Mouse (Mus musculus) lung, postnatal 36 days (tissue): ENCODE data around the gene Mrps23.

ENCODE experiments used
- DNase-seq: peaks from one replicate; pipeline ENCODE4 v3.0.0; 2022; ENCODE audit warnings: mixed read lengths

The Mrps23 gene

DNA sequence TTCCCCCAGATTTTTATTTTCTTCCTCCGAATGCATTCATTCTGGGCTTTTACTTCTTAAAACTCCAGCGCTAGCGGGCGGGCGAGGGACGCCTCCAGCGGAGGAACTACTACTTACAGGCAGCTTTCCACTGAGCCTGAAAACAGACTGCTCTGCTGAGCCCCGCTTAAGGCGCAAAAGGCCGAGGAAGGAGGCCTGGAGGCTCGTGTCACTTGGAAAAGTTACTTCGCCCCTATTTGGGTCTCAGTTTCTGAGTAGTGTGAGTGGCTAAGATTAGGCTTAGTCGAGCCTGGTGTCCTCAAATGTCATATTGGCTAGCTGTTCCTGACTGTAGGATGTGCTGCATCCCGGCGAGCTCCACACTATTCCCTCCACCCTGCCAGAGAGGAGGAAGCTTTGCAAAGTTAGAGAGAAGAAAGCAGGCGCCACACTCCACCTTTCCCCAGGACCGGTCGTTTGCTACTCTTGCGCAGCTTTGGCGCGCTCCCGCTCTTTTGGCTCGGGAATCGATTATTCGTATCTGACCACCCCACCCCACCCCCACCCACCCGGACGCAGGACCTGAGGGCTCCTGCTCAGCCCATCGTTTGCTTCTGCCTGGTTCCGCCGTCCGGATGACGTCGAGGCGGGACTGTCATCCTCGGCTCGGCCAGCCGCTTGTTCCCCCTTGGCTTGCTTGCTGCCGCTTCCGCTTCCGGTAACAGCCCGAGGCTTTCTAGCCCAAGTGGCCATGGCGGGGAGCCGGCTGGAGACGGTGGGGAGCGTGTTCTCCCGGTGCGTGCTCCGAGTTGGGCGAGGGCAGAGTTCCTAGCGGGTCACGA is at the start of gene Mrps23:
Gene Mrps23 (plus strand): TSS at position 677 of the 821 bp plus-strand sequence.
- peak; percentile 96 for DNase-seq

DNA sequence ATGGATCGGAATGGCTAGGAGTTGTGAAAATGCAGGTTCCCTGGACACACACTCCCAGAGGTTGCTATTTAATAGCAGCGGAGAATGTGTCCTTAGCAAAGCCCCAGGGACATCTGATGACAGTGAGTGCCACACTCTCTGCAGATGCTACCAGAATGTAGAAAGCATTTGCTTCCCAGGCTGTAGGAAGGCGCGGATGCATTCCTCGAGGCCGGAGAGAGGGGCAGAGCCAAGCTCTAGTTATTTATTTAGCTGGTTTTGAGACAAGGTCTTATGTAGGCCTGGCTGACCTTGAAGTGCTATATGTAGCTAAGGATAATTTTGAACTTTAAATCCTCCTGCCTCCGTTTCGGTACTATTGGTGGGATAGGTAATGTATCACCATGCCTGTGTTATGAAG is 49.7 kb upstream of the Mrps23 start:
- no peak for DNase-seq

DNA sequence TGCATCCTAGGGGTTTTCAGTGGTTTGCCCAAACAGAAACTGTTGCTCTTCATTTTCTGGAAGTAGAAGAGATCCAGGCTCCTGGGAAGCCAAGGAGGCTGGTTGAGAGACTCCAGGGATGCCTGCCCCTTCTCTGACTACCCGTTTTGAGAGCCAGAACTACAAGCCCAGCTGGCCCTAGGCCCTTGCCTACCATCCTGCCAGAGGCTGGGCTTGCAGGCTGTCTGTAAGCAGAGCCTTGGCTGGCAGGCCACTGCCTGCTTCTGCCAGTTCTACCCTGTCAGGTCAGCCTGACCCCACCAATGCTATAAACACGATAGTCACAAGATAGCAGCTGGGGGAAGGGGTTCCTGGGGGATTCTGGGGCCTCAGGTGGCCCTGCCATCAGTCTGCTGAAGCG is 48.7 kb upstream of the Mrps23 start:
- no peak for DNase-seq

DNA sequence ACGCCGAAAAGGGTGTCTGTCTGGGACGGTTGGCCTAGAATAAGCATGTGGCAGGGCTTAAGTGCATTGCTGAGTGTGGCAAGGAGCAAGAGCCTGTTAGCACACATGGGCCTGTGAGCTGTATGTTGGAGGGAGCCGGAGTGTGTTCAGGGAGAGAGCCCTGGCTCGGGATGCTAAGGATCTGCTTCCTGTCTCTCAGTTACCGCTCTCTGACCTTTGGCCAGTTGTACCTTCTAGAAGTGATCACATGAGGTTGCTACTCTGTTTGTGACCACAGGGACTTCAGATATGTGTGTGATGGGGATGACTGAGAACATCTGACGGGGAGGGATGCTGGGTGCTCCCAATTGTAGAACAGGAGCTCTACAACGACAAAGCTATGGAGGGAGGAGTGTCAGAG is 48.2 kb upstream of the Mrps23 start:
- DNase-seq, result no peak

DNA sequence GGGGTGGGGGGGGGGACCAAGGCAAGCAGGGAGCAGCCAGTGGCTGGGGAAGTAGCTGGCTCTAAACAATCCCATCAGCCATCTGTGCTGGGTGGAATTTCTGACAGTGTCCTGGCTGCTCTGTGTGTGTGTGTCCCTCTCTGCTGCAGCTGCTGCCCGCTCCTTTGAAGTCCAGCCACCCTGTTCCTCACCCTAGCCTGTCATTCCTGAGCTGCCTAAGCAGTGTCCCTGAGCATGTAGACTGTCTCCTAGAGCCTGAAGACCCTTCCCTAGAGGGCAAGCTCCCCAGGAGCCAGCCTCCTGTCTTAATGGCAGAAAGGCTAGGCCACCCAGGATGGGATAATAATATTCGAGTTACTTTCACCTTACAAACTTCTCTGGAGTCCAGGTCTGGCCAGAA is 47.8 kb upstream of the Mrps23 start:
- no peak for DNase-seq

DNA sequence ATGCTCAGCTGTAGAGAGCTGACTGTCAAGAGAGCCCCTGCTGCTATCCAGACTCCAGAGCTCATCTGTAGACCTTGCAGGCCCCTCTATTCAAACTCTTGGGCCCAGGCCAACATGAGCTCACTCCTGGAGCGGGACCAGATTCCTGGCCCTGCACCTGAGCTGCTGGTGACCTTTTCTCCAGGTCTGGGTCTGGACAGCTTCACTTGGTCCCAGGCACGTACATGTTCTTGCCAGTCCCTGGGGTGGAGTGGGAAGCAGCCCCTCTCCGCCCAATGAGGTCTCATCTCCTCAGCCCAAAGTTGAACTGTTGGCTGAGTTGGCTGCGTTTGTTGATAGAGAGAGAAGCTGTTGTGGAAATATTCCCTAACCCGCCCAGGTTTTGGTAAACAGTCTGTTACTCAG is 45.3 kb upstream of the Mrps23 start:
- DNase-seq, result no peak

DNA sequence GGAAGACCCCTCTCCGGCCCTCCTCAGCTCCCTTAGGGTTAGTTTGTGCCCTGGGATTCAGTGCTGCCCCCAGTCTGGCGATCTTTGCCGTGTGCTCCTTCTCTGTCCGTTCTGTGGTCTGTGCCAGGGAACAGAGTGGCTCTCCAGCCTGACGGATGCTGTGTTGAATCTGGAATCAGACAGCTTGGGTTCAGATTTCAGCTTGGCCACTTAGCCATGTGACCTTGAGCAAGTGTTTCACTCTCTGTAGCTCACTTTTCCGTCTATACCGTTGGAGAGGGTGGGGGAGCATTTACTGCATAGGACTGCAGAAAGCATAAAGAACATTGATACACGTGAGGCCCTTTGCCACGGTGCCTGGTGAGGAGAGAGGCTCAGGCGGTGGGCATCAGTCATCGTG is 44.8 kb upstream of the Mrps23 start:
- no peak for DNase-seq

DNA sequence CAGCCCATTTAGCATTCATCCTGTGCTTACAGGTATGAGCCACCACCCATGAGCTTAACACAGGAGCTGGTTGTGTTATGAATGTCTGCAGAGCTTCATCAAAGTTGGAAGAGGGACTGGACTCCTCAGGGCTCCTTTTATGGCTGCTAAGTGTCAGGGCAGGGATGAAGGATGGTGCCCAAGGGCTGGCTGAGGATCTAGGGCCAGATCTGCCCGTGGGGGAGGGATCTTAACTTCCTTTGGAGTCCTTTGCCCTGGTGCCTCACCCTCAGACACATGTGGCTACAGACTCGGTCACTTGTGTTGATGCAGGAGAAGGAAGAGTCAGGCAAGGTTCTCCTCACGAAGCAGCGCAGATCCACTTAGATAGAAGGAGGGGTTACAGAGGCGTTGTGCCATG is 43.9 kb upstream of the Mrps23 start:
- DNase-seq, result no peak

DNA sequence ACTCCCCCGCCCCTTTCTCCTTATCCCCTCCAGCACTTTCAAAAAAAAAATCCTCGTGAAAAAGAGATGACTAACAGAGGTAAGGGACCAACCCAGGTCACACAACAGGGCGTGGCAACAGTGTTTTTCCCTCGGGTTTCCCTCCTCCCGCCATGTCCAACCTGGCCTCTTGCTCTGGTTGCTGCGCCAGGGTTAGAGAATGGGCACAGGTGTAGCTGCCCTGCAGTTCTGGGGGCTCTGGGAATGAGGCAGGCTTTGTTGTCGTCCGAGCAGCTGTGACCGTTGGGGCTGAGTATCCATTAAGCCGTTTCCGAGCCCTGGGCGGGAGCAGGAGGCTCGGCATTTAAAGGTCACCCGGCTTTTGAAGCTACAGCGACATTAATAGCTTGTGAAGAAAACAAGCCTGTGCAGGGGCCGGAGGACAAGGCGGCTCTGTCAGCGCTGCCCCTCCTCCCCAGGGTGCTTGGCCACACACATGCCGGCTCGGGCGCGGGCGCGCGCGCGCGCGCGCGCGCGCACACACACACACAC is 43.1 kb upstream of the Mrps23 start:
- DNase-seq, result peak; percentile 81

DNA sequence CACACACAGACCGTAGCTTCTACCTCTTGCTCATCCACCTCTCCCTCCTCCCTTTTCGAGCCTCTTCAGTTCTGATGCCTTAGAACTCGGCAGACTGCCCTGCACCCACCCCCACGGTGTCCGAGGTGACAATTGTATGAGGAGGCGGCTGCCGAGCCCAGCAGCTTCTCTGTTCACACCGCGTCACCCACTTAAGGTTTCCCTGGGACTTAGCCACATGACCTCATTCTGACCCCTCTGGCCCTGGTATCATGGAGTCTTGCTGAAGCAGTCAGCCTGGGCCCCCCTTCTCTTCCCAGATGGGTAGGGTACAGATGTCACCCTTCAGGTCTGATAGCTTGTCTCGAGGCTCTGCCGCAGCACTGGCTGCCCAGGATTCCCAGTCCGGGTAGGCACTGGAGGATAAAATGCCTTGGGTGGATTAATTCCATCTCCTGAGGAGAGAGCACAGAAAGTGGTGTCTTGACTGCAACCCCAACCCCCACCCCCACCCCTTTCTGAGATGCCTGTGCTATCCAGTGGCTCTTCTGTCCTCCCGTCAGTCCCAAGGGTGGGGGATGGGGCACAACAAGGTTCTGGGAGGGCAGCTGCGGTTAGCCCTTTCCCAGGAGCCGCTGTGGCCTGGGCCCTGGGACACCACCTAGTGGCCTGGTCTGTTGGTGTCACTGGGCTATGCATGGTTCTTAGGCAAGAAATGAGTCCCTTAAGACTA is 42.4 kb upstream of the Mrps23 start:
- peak; percentile 96 for DNase-seq

DNA sequence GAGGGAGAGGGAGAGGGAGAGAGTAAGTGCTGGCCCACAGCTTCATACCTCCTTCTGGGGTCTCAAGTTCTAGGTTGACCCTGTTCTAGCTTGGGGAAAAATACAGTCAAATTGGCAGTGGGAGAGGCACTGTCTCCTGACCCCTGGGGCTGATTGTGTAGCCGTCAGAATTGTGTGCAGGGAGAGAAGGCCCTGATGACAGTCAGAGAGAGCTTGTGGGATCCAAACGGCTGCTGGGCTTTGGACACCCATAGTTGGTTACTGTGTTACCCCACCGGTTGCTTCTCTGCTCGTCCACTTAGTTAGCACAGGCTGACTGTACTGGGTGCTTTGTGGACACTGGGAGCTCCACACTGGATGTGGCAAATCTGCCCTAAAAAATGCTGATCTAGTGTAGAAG is 41.4 kb upstream of the Mrps23 start:
- DNase-seq, result no peak

DNA sequence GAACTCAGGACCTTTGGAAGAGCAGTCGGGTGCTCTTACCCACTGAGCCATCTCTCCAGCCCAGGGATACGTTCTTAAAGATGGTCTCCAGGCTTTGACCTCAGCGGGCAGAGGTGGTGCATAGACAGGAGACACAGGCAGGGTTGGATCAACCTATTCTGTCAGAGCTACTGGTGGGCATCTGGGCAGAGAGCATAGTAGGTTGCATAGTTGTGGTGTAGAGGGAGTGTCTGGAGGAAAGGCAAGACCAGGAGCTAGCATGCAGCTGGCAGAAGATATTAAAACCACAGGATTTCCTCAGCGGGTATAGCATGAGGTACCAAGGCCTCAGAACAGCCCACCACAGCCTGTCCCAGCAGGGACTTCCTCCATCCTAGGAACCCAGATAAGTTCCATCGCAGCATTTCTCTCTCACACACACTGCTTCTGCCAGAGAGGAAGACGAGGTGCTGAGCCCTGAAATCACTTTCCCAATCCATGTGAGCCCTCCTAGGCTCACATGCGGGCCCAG is 39.9 kb upstream of the Mrps23 start:
- no peak for DNase-seq

DNA sequence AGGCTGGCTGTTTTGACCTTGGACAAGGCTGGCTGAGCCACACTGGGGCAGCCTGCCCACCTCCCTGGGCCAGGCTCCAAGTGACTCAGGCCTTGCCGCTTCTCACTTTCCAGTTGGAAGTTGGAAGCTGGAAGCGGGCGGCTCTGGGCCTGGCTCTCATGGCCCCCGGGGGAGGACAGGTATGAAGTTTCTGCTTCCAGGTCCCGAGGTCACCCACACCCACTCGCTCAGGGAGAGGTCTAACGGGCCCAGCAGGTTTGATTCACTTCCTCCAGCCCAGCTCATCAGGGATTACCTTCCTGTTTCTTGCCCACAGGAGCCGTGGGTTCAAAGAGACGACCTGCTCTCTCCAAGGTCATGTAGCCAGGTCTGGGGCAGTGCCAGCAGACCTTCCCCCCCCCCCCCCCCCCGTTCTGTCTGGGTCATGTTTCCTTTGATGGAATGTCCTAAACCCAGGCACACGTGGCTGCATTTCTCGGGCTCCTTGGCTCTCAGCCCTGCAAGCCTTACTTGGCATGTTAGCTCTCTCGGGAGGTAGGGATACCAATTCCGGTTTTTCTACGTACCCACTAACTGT is 39.3 kb upstream of the Mrps23 start:
- DNase-seq, result peak; percentile 74

DNA sequence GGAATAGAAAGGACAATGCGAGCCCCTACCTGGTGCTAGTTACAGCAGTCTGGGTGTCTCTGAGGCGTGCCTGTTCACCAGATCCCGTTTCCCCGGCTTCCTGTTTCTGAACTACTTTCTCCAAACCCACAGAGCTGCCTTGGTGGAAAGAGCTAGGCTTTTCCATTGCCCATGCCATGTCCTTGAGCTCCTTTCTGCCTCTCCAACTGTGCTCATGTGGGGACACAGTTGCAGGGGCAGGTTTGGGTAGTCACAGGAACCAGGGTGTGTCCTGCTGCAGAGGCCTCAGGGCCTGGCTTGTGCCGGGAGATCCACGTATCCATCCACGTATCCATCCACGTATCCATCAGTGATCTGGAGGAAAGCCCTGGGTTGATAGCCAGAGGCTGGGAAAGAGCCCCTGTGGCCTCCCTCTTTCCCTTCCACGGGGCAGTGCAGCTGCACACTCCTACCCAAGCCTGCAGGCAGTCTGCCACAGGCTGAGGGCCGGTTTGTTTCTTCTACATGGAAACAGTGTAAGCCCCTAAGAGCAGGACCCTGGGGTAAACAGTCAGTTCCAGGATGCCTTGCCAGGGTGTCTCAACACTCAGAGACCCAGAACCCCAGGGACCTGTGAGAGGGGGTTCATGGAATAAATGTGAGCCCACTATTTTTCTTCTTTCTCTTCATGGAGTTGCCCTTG is 38.4 kb upstream of the Mrps23 start:
- no peak for DNase-seq

DNA sequence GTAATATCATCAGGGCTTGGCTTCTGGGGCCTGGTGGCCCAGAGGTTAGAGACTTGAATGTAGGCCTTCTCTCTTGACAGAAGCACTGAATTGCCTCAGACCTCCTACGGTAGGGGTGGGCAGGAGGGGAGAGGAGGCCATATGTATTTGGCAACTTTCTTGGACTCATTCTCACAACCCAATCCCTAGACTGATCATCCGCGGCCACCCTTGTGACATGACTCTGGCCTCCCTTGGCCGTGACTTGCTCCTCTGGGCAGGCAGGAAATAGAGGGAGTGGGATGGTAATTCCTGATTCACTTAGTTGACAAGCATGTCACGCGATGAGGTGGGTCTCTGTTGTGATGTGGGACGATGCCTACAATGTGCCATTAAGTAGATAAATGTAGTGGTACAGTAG is 37.7 kb upstream of the Mrps23 start:
- no peak for DNase-seq

DNA sequence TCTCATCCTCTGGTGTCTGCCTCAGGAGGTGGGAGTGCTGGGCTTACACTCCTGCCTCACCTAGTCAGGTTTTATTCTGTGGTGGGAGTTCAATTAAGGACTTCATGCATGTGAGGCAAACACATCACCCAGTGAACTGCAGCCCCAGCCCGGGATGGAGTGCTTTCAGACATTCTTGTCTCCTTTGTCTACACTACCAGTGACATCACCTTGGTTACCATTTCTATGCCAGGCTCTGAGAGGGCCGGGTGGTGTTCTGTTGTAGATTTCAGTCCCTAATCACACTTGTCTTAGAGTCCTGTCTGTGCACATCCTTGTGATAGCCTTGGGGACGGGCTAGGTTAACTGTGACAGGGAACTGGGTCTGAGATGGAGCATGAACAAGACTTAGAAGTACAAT is 35.6 kb upstream of the Mrps23 start:
- DNase-seq, result no peak

DNA sequence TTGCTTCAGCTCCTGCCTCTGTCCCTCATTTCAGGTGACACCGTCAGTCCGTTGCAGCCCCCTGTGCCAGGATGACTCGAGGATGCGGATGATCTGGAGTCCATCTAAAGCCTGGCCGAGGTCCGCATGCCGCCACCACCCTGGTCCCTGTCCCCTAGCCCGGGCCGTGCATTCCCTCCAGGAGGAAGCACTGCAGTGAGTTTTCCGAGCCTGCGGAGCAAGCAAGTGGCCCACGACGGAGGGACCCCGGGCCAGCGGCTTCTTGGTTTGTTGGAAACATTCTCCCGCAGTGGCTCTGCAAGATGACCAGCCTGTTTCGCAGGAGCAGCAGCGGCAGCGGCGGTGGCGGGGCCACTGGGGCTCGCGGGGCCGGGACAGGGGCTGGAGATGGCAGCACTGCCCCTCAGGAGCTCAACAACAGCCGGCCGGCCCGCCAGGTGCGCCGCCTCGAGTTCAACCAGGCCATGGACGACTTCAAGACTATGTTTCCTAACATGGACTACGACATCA is 34.6 kb upstream of the Mrps23 start:
- DNase-seq, result no peak

DNA sequence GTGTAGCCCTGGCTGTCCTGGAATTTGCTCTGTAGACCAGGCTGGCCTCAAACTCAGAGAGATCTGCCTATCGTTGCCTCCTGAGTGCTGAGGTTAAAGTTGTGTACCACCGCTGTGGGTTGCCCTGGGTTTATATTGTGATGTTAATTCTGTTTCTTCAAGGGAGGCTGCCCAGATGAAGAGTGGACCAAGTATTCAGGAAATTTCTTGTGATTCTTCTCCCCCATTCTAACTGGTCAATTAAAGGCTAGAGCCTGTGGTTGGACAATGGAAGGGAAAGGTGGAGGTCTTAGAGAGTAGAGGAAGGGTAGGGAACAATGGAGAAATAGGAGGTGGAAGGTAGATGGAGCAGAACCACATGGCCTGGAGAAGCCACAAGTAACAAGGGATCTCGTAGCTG is 33.6 kb upstream of the Mrps23 start:
- DNase-seq, result no peak

DNA sequence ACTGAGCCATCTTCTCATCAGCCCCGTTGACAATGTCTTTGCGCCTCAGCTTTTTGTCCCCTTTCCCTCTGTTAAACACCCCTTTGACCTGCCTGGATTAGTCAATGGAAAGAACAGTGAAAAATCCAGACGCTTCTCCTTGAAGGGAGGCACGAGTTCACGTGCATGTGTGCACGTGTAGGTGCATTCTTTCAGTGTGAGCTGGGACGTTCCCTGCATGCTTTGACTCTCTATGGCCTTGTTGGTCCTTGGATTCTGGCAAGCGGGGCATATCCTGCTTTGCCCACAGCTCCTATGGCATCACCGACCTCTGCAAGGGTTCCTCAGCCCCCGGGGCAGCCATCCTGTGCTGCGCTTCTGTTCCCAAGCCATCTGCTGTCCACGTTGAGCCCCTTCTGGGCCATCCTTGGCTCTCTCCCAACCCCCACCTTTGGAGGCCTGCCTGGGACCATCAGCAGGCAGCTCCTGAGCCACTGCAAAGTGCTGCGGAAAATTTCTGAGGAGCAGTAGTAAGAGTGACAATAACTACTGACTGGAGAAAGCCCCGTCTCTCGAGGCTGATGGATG is 32.2 kb upstream of the Mrps23 start:
- no peak for DNase-seq

DNA sequence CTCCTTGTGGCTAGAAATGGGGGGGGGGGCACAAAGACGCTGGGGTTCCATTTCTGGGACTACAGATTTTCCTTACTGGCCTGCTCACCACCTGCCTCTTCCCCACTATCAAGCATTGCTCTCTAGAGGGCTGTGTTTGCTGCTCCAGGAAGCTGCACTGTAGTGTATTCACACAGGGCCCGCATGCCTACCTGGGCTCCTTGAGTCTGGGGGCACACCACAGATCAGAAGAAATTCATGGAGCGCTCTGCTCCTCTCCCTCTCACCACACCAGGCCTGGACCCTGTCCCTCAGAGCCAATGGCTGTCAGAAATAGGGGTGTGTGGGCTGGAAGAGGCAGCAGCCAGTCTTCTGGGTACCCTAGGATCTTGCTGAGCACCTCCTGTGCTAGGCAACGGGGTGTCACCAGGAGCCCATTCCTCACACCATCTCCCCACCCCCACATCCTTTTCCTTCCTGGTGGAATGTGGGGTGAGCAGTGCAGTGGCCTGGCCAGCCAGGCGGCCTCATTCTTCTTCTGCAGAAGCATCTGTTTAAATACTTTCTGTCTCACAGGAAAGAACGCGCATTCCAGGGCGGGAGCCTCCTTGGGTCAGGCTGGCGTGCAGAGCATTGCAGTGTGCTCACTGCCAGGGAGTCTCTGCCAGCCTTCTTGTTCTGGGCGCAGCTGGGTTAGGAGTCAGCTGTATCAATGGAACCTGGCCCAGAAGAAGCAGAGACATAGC is 31.4 kb upstream of the Mrps23 start:
- peak; percentile 84 for DNase-seq

DNA sequence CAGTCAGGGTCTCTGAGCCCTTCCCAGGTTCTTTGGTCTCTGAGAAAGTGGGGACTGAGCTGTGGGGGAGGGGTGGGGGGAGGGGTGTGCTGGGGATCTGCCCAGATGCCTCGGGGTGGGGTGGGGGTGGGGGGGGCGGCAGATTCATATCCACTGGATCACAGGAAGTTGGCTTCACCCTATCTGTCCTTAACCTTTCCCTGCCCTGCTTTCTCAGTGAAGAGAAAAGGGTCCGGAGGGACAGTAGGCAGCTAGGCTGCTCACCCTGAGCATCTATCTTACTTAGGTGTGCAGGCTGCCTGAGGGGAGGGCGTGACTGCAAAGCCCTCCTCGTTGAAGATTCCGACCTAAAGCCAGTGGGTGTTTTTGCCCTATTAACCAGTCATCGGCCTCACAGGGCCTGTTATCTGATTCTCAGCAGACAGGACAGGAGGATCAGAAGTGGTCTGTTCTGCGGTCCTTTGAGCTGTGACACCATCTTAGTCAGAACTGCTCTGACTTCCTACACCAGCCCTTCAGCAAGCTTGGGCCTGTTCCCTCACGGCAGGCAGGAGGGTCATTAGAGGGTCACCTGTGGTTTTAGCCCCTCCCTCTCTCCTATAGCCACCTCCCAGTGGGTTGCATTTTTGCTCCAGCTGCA is 30.7 kb upstream of the Mrps23 start:
- no peak for DNase-seq
